Mouse (Mus musculus): Measurements from ENCODE around the gene Ncoa1. TPM values are rescaled to one million over a fixed set of nuclear protein-coding genes. Genes with fewer than 3 reads are reported as not detected.
A peak's percentile ranks its signal among the peaks of the same experiment; 100 is the strongest.
"Not testable (repeated sequence)": the region's sequence is repeated elsewhere in the genome, so short reads cannot be mapped to it uniquely, and the experiment has no call there.

The Ncoa1 gene
- polyA plus RNA-seq, 1 experiment from 2014 or later, result 24.0 TPM

DNA sequence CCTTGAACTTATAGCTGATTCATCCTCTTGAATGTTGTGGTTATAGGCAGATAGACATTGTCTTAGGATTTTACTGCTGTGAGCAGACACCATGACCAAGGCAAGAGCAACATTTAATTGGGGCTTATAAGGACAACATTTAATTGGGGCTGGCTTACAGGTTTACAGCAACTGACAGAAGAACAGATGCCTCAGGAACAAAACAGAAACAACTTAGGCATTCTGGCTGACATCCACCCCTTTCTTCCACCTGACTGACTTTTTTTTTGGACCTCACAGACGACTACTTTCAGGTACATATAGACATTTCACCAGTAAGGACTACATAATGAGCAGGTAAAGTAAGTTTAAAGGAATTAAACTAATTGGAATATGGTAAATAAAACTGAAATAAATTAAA lies 105.6 kb downstream of the Ncoa1 start:
- Histone ChIP-seq H3K4me2 (ENCODE audit: low read depth, low read length) (no peak overlapping the region), H3K9ac (replicated peaks; ENCODE audit: low read depth, low read length) (no peak overlapping the region)
- 68% methylated on average over 1 of the region's 1 CpGs for WGBS

DNA sequence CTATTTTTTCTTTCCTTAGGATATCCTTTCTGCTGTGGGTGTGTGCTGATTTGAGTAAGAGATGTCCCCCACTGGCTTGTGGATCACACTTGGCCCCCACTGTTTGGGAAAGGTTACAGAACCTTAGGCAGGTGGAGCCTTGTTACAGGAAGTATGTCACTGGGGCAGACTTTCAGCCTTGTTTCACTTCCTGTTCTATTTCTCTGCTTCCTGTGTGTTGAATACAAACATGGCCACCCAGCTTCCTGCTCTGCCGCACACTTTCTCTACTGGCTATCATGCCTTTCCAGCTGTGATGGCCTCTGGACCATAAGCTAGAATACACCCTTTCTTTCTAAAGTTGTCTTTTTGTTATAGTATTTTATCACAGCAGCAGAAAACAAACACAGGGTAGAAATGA lies 111.0 kb downstream of the Ncoa1 start:
- no peaks in the 10 kb centered on the region for H3K27me3 ChIP-seq (ENCODE audit: control insufficient read depth, insufficient read depth, low read length)
- no peak for ATAC-seq (ENCODE audit: low read depth)
- no peak overlapping the region for H3K9ac ChIP-seq (replicated peaks; ENCODE audit: low read depth, low read length)
- no peak overlapping the region for H3K27ac ChIP-seq (ENCODE audit: low read depth, low read length)
- H3K4me3 ChIP-seq (ENCODE audit: low read depth, low read length), result no peak overlapping the region
- no peaks in the 10 kb centered on the region for H3K36me3 ChIP-seq (ENCODE audit: control insufficient read depth, insufficient read depth, low read length)
- WGBS, result 95% methylated on average over 1 of the region's 1 CpGs
- H3K9me3 ChIP-seq (ENCODE audit: control insufficient read depth, low read length), result no peaks in the 10 kb centered on the region
- no peak overlapping the region for H3K4me2 ChIP-seq (ENCODE audit: low read depth, low read length)
- no peaks in the 10 kb centered on the region for H3K4me1 ChIP-seq (ENCODE audit: control insufficient read depth, insufficient read depth, low read length)

More for the DNA sequence above, 105.6 kb downstream of the Ncoa1 start:
- Histone ChIP-seq H3K4me1 (ENCODE audit: control insufficient read depth, insufficient read depth, low read length) (0 out of 2 replicates have a peak, but pooled peaks cover 3% of the 10 kb centered on the region), H3K4me3 (ENCODE audit: low read depth, low read length) (no peak overlapping the region), H3K27me3 (ENCODE audit: control insufficient read depth, insufficient read depth, low read length) (no peaks in the 10 kb centered on the region), H3K27ac (ENCODE audit: low read depth, low read length) (no peak overlapping the region), H3K36me3 (ENCODE audit: control insufficient read depth, insufficient read depth, low read length) (no peaks in the 10 kb centered on the region), H3K9me3 (ENCODE audit: control insufficient read depth, low read length) (no peaks in the 10 kb centered on the region)
- ATAC-seq (ENCODE audit: low read depth), result no peak

DNA sequence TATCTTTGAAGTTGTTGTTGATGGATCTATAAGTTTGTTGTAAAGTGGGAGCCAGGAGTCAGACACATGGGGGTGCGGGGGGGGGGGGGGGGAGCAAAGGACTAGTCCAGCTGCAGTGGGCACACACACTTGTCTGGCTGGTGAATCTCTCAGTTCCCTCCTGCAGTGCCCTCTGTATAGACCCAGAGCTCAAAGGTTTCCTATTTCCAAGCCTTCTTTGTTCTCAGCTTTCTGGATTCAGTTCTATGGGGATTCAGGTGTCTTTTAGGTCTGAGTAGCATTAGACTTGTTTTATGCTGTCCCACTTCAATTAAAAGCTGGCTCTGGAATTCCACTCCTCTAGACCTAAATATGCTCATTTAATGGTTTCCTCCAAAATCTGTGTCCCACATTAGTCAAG lies 117.5 kb downstream of the Ncoa1 start:
- H3K4me2 ChIP-seq (ENCODE audit: low read depth, low read length), result no peak overlapping the region
- H3K36me3 ChIP-seq (ENCODE audit: control insufficient read depth, insufficient read depth, low read length), result no peaks in the 10 kb centered on the region
- H3K27me3 ChIP-seq (ENCODE audit: control insufficient read depth, insufficient read depth, low read length), result no peaks in the 10 kb centered on the region
- no peak overlapping the region for H3K4me3 ChIP-seq (ENCODE audit: low read depth, low read length)
- H3K9ac ChIP-seq (replicated peaks; ENCODE audit: low read depth, low read length), result no peak overlapping the region
- ATAC-seq (ENCODE audit: low read depth), result no peak
- no peak overlapping the region for H3K27ac ChIP-seq (ENCODE audit: low read depth, low read length)
- H3K4me1 ChIP-seq (ENCODE audit: control insufficient read depth, insufficient read depth, low read length), result no peaks in the 10 kb centered on the region
- 25% methylated on average over 1 of the region's 1 CpGs for WGBS
- H3K9me3 ChIP-seq (ENCODE audit: control insufficient read depth, low read length), result no peaks in the 10 kb centered on the region

DNA sequence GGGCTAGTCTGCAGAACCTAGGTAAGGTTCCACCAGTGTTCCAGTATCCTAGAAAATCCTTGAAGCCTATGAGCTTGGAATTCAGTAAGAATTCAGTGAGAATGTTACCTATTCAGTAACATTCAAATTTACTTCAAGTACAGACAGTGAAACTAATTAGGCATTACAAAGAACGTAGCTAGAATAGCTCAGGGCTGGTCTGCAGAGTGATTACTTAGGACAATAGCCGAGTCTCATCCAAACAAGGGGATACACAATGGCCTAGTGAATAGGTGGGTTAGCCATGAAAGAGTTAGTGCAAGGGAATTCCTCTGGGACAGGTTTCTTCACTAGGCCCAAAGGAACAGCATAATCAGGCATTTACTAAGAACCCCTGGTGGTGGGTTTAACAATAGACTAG lies 118.3 kb downstream of the Ncoa1 start:
- not testable (repeated sequence) for ATAC-seq (ENCODE audit: low read depth); H3K36me3 ChIP-seq (ENCODE audit: control insufficient read depth, insufficient read depth, low read length); H3K9me3 ChIP-seq (ENCODE audit: control insufficient read depth, low read length); H3K27ac ChIP-seq (ENCODE audit: low read depth, low read length); H3K4me1 ChIP-seq (ENCODE audit: control insufficient read depth, insufficient read depth, low read length); H3K27me3 ChIP-seq (ENCODE audit: control insufficient read depth, insufficient read depth, low read length); H3K4me2 ChIP-seq (ENCODE audit: low read depth, low read length); H3K9ac ChIP-seq (replicated peaks; ENCODE audit: low read depth, low read length); H3K4me3 ChIP-seq (ENCODE audit: low read depth, low read length)
- 22% methylated on average over 2 of the region's 2 CpGs for WGBS

DNA sequence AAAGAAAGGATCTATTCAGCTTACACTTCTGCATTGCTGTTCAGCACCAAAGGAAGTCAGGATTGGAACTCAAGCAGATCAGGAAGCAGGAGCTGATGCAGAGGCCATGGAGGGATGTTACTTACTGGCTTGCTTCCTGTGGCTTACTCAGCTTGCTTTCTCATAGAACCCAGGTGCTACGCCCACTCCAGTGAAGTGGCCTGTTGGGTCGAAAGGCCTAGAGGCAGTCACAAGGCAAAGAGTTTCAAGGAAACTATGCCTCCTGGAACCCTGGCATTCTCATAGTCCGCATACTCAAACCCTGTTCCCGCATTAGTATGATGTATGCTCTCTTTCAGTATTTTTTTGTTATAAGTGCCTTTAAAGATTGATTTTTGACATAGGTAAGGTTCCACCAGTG lies 118.9 kb downstream of the Ncoa1 start:
- no peak overlapping the region for H3K9ac ChIP-seq (replicated peaks; ENCODE audit: low read depth, low read length)
- H3K36me3 ChIP-seq (ENCODE audit: control insufficient read depth, insufficient read depth, low read length), result no peaks in the 10 kb centered on the region
- H3K27me3 ChIP-seq (ENCODE audit: control insufficient read depth, insufficient read depth, low read length), result no peaks in the 10 kb centered on the region
- no peak overlapping the region for H3K4me2 ChIP-seq (ENCODE audit: low read depth, low read length)
- H3K4me3 ChIP-seq (ENCODE audit: low read depth, low read length), result no peak overlapping the region
- H3K4me1 ChIP-seq (ENCODE audit: control insufficient read depth, insufficient read depth, low read length), result no peaks in the 10 kb centered on the region
- 95% methylated on average over 4 of the region's 4 CpGs for WGBS
- no peak overlapping the region for H3K27ac ChIP-seq (ENCODE audit: low read depth, low read length)
- no peaks in the 10 kb centered on the region for H3K9me3 ChIP-seq (ENCODE audit: control insufficient read depth, low read length)
- no peak for ATAC-seq (ENCODE audit: low read depth)

DNA sequence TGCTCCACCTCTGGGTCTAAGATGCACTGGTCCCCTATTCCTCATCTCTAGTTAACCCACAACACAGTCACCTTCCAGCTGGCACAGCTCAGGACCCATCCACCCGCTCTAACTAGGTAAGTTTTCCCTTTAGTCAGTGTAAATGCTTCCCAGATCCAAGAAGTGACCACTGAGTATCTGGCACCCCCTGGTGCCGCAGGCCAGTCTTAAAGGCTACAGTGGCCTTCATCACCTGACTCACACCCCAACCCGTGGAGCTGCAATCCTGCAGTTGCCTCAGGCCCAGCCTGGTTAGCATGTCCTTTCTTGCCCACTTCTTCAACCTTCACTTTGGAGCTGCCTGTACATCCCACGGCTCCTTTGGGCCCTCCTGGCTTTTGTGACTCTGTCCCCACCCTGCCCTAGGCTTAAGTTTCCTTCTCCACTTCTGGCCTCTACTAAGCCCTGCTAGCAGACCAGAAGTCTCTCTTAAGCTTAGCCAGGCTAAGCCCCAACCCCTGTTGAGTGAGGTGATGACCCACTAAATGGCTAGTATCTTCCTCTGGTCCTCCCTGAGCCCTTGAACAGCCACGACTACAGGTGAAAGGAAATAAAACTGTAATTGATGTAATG lies 120.0 kb downstream of the Ncoa1 start:
- ATAC-seq (ENCODE audit: low read depth), result no peak
- no peak overlapping the region for H3K9ac ChIP-seq (replicated peaks; ENCODE audit: low read depth, low read length)
- no peaks in the 10 kb centered on the region for H3K4me1 ChIP-seq (ENCODE audit: control insufficient read depth, insufficient read depth, low read length)
- H3K4me3 ChIP-seq (ENCODE audit: low read depth, low read length), result no peak overlapping the region
- no peaks in the 10 kb centered on the region for H3K9me3 ChIP-seq (ENCODE audit: control insufficient read depth, low read length)
- H3K4me2 ChIP-seq (ENCODE audit: low read depth, low read length), result no peak overlapping the region
- no peak overlapping the region for H3K27ac ChIP-seq (ENCODE audit: low read depth, low read length)
- WGBS, result 83% methylated on average over 5 of the region's 5 CpGs
- no peaks in the 10 kb centered on the region for H3K27me3 ChIP-seq (ENCODE audit: control insufficient read depth, insufficient read depth, low read length)
- no peaks in the 10 kb centered on the region for H3K36me3 ChIP-seq (ENCODE audit: control insufficient read depth, insufficient read depth, low read length)

DNA sequence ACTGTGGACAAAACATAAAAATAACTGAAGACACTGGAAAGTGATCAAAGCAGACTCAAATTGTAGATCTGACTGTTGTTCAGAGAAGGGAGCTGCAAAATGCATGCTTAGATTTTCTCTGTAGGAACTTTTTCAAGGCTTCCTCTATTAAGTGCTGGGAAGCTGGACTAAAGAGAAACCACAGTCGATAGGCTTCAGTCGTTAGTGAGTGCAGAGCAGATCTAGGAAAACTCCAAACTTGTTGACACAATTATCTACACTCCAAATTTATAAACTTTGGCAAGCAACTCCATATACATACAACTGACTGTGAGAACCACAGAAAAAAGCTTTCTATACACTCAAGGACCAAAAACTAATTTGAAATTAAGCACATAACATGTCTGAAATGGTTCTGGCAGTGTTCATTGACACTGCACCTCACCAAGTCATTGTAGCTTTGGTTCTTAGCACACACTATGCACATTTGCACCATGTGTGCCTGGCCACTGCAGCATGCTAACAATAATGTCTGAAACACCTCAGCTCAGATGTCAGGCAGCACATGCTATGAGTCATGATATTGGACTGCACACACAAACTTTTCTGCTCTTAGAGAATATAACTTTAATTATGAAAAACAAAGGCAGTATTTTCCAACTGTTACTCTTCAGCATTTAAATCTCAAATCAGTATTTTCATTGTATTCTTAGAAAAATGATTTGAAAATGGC lies 121.8 kb downstream of the Ncoa1 start:
- no peak for ATAC-seq (ENCODE audit: low read depth)
- 79% methylated on average over 2 of the region's 2 CpGs for WGBS

DNA sequence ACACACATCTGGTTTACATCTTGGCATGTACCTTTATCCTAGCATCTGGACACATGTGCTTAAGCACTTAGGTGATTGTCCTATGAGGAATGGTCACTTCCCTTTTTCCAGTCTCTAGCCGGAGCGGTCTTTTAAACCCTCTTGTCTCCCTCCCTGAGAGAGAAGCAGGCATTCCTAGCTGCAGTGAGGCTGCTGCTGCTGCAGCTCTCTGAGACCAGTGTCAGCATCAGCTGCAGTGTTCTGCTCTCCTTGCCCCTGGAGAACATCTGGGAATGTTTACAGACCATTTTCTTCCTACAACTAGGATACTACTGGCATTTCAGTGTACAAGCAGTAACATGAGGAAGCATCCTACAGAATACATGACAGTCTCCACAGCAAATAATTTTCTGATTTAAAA lies 133.8 kb downstream of the Ncoa1 start:
- H3K4me1 ChIP-seq (ENCODE audit: control insufficient read depth, insufficient read depth, low read length), result no peaks in the 10 kb centered on the region
- H3K4me3 ChIP-seq (ENCODE audit: low read depth, low read length), result no peak overlapping the region
- no peak overlapping the region for H3K9ac ChIP-seq (replicated peaks; ENCODE audit: low read depth, low read length)
- H3K9me3 ChIP-seq (ENCODE audit: control insufficient read depth, low read length), result no peaks in the 10 kb centered on the region
- H3K4me2 ChIP-seq (ENCODE audit: low read depth, low read length), result no peak overlapping the region
- 83% methylated on average over 2 of the region's 2 CpGs for WGBS
- H3K27ac ChIP-seq (ENCODE audit: low read depth, low read length), result peak overlapping the region; percentile 28
- ATAC-seq (ENCODE audit: low read depth), result no peak
- H3K27me3 ChIP-seq (ENCODE audit: control insufficient read depth, insufficient read depth, low read length), result no peaks in the 10 kb centered on the region
- no peaks in the 10 kb centered on the region for H3K36me3 ChIP-seq (ENCODE audit: control insufficient read depth, insufficient read depth, low read length)

More for the DNA sequence above, 121.8 kb downstream of the Ncoa1 start:
- no peak overlapping the region for H3K27ac ChIP-seq (ENCODE audit: low read depth, low read length)
- H3K4me3 ChIP-seq (ENCODE audit: low read depth, low read length), result no peak overlapping the region
- no peak overlapping the region for H3K4me2 ChIP-seq (ENCODE audit: low read depth, low read length)
- no peaks in the 10 kb centered on the region for H3K4me1 ChIP-seq (ENCODE audit: control insufficient read depth, insufficient read depth, low read length)
- H3K9ac ChIP-seq (replicated peaks; ENCODE audit: low read depth, low read length), result no peak overlapping the region
- no peaks in the 10 kb centered on the region for H3K27me3 ChIP-seq (ENCODE audit: control insufficient read depth, insufficient read depth, low read length)
- H3K36me3 ChIP-seq (ENCODE audit: control insufficient read depth, insufficient read depth, low read length), result no peaks in the 10 kb centered on the region
- no peaks in the 10 kb centered on the region for H3K9me3 ChIP-seq (ENCODE audit: control insufficient read depth, low read length)

DNA sequence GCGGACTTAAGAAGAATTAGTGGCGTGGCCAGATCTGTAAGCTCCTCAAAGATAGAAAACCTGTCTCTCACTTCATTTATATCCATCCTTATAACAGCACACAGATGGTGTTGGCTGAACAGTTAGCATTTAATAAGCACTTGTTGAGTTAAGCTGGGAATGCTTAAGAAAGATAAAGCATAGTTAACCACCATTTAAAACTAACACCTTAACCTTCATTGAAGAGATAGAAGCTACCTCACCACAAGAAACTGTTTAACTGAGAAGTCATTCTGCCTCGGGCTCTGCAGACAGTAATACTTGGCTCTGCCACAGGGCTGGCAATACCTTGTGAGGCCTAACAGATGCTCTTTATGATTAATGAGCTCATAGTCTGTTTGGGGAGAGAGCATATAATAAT lies 134.9 kb downstream of the Ncoa1 start:
- H3K9ac ChIP-seq (replicated peaks; ENCODE audit: low read depth, low read length), result no peak overlapping the region

More for the DNA sequence above, 134.9 kb downstream of the Ncoa1 start:
- 77% methylated on average over 3 of the region's 3 CpGs for WGBS
- Histone ChIP-seq H3K4me3 (ENCODE audit: low read depth, low read length) (no peak overlapping the region), H3K9me3 (ENCODE audit: control insufficient read depth, low read length) (no peaks in the 10 kb centered on the region), H3K36me3 (ENCODE audit: control insufficient read depth, insufficient read depth, low read length) (no peaks in the 10 kb centered on the region), H3K27me3 (ENCODE audit: control insufficient read depth, insufficient read depth, low read length) (no peaks in the 10 kb centered on the region), H3K4me2 (ENCODE audit: low read depth, low read length) (no peak overlapping the region), H3K4me1 (ENCODE audit: control insufficient read depth, insufficient read depth, low read length) (no peaks in the 10 kb centered on the region), H3K27ac (ENCODE audit: low read depth, low read length) (no peak overlapping the region)
- no peak for ATAC-seq (ENCODE audit: low read depth)
